Mouse (Mus musculus) urinary bladder, postnatal 36 days (tissue): ENCODE results near the gene Itgb3.
A peak's percentile ranks its signal among the peaks of the same experiment; 100 is the strongest.

Experiments
- DNase-seq, 2 experiments: peaks; one replicate each; pipeline ENCODE4 v3.0.0; 2022; ENCODE audit warnings: low spot score in 2 of 2, mixed read lengths in 1 of 2

Itgb3 gene

GRCm38 (mm10) chr11:104582308-104582606 lies 25.5 kb upstream of the Itgb3 start:
- DNase-seq, result no peak

- no peak for DNase-seq
These were observed 25.0 kb upstream of the Itgb3 start for GRCm38 (mm10) chr11:104582630-104583364.

- no peak for DNase-seq
These were observed 22.3 kb upstream of the Itgb3 start for GRCm38 (mm10) chr11:104585495-104585894.

- DNase-seq, result no peak
These were observed 19.9 kb upstream of the Itgb3 start for GRCm38 (mm10) chr11:104587904-104588303.

GRCm38 (mm10) chr11:104588513-104588912 lies 19.3 kb upstream of the Itgb3 start:
- DNase-seq, result no peak

- DNase-seq, result no peak
These were observed 18.2 kb upstream of the Itgb3 start for GRCm38 (mm10) chr11:104589570-104589969.

GRCm38 (mm10) chr11:104590148-104590547 lies 17.7 kb upstream of the Itgb3 start:
- DNase-seq, result peak; percentile 57 to 60

- DNase-seq, result no peak
These were observed 15.5 kb upstream of the Itgb3 start for GRCm38 (mm10) chr11:104592066-104592835.

DNA sequence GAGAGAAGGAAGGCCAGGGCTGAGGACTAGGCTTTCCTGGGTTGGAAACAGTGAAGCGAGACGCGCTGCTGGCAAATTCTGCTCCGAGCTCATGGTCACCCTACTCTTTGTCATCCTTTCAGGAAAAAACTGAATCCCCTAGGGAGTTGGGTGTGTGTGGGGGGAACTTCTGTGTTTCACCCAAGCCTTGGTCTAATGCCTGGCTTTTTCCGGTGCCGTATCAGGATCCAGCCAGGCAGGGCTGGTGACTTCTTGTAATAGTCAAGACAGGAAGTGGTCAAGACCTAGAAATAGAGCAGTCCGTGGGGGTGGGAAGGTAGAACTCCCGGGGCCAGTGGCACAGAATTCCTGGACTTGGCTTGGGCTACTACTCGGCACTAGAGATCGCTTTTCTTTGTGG lies 11.4 kb upstream of the Itgb3 start:
- no peak for DNase-seq

- no peak for DNase-seq
These were observed 8.4 kb upstream of the Itgb3 start for GRCm38 (mm10) chr11:104599265-104599945.

DNA sequence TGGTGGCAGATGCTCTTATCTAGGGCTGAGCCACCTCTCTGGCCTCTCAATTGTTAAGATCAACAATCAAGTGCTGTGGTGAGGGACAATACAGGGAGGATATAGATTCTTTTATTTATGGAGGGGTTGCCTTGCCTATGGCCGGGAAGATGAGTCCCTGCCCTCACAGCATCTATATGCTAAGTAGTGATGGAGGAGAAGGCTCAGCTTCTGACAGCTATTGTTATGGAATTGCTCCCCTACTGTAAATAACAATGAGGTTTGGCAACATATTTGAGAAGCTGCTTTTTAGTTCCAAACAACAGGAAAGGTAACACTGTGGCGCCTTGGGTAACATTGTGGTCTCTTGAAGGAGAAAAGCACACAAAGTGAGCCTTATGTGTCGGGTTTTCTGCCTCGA lies 7.1 kb upstream of the Itgb3 start:
- DNase-seq, result no peak

DNA sequence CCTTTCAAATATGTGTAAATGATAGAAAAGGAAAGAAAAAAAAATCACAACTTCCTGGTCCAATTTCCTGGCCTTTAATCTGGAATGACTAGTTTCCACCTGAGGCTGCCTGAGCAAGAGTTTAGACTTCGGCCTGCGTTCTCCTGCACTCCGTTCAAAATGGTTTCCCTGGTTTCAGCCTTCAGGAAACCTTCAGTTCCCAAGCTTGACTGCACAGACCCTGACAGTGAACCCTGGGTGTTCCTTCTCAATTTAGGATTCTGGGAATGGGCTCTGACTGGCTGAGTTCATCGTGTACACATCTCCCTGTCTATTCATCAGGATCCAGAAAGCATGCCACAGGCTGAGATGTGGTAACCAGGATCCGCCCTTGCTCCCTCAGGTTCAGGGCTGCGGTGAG lies 3.6 kb upstream of the Itgb3 start:
- DNase-seq, result no peak

DNA sequence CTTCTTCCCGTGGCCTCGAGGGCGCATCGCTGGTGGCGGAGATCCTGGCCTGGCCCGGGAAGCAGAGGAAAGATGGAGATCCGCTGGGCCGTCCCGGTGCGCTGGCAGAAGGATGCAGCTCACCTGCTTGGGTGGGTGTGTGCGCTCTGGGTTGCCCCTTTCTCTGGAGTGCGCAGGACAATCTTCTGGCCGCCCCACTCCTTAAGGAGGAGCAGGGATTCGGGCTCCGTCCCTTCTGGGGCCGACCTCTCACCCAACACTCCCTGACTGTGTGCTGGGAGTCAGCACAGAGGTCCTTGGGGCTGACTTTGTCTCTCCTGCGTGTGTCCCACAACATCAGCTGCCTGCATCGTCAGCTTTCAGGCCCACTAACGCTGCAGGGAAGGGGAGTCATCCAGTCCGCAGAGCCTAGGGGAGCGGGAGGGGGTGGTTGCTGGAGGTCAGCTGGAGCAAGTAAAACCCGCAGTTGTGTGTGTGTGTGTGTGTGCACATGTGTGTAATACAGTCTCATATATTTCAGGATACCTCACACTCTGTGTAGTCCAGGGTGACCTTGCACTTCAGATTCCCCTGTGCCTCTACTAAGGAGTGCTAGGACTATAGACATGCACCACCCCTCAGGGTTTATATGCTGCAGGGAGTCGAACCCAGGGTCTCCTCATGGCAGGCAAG lies 585 bp downstream of the Itgb3 start:
- no peak for DNase-seq

- DNase-seq, result no peak
These were observed 1.4 kb downstream of the Itgb3 start for GRCm38 (mm10) chr11:104609033-104609684.

DNA sequence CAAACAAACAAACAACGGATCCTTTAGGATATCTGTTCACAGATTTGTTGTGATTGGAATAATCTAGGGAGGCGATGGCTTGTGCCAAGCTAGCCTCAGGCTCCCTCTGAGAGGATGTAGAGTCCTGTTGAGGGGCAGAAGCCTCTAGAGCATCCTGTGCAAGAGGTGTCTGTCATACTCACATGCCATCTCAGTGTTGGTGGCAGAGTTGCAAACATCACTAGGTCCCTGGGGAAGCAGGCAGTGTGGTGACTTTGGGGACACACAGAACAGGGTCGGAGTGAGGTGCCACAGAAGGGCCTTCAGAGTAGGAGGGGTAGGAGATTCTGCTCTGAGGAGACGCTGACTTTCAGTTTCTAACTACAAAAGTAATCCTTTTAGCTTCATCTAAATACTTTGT lies 1.9 kb downstream of the Itgb3 start:
- no peak for DNase-seq

DNA sequence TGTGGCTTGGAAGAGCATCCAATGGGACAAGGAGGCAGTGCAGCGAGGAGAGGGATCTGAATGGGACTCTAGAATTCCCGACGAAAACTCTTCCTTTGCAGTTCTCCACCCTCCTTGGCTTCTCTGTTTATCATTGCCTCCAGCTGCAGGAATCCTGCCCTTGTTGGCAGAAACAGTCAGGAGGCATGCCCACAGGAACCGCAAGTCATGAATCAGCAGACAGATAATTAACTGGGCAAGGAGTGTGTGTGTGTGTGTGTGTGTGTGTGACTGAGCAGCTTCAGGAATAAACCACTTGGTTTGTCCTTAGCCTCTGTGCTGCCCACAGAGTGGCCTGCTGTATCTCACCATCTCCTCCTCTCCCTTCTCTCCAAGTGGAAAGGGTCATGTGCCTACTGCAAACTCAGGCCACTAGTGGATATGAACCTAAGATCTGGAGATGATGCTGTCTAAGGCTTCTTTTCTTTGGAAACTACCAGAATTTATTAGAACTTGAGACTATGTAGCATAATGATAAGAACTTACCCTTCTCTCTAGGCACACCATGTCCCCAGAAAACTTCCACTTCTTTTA lies 3.9 kb downstream of the Itgb3 start:
- DNase-seq, result no peak

DNA sequence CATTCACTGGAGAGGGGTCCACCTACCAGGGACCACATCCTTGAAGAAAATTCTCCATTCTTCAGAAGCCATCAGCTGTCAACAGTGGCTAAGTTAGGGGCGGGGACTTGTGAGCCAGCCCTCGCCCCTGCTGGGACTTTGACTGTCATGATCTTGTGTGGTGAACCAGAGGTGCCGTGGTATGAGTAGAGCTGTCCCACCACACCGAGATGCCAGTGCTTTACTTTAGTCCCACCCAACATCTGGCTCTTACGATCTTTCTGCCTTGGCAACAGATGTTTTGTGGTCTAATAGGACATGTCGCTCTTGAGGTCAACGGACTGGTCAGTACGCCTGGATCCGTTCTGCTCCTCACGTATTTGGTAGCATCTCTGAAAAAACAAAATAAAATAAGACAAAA lies 5.8 kb downstream of the Itgb3 start:
- DNase-seq, result no peak

DNA sequence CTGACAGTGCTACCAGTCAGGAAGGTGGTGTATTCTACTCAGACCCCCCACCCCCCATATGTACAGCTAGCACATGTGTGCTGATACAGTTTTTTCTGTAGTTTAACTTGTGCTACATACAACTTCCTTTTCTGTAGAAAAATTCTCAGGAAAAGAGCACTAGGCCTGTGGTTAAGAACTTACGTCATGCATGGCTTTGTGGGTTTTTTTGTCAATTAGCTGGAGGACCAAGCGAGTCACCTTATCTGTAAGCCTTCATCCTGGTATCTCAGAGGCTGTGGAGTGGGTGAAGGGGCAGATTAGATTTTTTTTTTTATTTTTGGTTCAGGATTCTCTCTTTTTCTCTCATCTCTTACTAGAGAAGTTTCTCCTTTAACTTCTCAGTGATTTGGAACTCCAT lies 6.3 kb downstream of the Itgb3 start:
- DNase-seq, result no peak

- DNase-seq, result no peak
These were observed 8.4 kb downstream of the Itgb3 start for GRCm38 (mm10) chr11:104616182-104616581.

- no peak for DNase-seq
These were observed 10.9 kb downstream of the Itgb3 start for GRCm38 (mm10) chr11:104618638-104619076.
